In the genomic region with DNA sequence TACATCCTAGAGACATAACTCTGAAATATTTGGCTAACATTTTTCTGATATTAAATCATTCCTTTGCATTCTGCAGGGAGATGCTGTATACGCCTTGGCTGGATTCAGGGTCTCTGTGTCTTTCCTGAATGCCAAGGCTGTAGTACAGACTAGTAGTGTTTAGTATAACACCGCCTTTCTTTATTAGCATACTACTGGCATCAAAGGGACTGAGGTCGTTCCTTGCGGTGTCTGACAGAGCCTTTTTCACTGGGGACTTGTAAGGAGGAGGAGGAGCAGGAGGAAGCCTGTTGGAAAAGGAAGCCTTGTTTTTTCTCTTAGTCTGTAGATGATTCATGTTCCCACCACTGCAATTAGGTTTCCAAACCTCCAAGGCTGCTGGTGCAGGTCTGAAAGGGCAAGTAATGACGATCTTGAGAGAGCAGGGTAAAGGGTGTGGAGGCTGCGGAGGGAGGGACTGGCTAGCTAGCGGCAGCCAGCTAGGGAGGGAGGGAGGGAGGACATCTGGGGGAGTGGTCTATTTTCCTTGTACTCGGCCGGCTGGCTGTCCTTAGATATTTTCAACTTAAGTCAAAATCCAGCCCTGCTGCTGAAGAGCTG, we compare ENCODE assay signal across 9 mouse cellular contexts.
A peak's percentile ranks its signal among the peaks of the same experiment; 100 is the strongest.
DNase-seq lines count a peak whose midpoint lies in the region; ATAC-seq and TF ChIP-seq lines count a peak whose summit lies in the region.
"Had no signal": no experiment of that assay in that cellular context is flagged by ENCODE, and none has a peak within 500 bp of the region (broad histone marks: within the 10 kb centered on the region; RNA-seq: fewer than 3 reads in every experiment).

No protein-coding gene starts in this region.

- H3K9ac ChIP-seq in embryonic facial prominence, embryonic 14.5 days (ENCODE audit: low read depth, low read length), result peak overlapping the region; percentile 55
- H3K9ac ChIP-seq in heart, embryonic 11.5 days (ENCODE audit: low read depth, low read length), result no peak overlapping the region; the same call in 1 of the 2 replicates
- peak overlapping the region; percentile 13; the same call in 1 of the 2 replicates for H3K9ac ChIP-seq in liver, postnatal 0 days (replicated peaks)

- peak; percentile 71 for ATAC-seq in frontal cortex, adult (ENCODE audit: low TSS enrichment)
- ATAC-seq in embryonic facial prominence, embryonic 14.5 days (ENCODE audit: low read depth), result peak; percentile 83
- peak; percentile 74; the same call in 1 of the 2 replicates for ATAC-seq in heart, embryonic 11.5 days (replicated peaks; ENCODE audit: insufficient number of reproducible peaks, low FRiP score, low TSS enrichment)
- peak; percentile 36; the same call in 1 of the 2 replicates for ATAC-seq in liver, postnatal 0 days

- DNase-seq in frontal cortex, postnatal 25 days (ENCODE audit: low spot score in 2 of 2), result no peak
- peak; percentile 91 for DNase-seq in embryonic facial prominence, embryonic 14.5 days (ENCODE audit: low spot score)
- DNase-seq in kidney, adult 9 months, result peak; percentile 83
- DNase-seq in liver, postnatal 0 days, result peak; percentile 25
- DNase-seq in spleen, postnatal 14 days (ENCODE audit: low spot score in 2 of 2), result no peak

- 4% methylated on average over 9 of the region's 9 CpGs for WGBS in embryonic facial prominence, embryonic 14.5 days
- 7% methylated on average over 9 of the region's 9 CpGs for WGBS in heart, embryonic 11.5 days (ENCODE audit: insufficient replicate concordance)
- WGBS in liver, postnatal 0 days (ENCODE audit: insufficient replicate concordance), result 26% methylated on average over 9 of the region's 9 CpGs
- 6% methylated on average over 9 of the region's 9 CpGs for whole genome bisulfite sequencing in olfactory bulb, adult 2 months

- peak overlapping the region; percentile 94 for H3K27ac ChIP-seq in embryonic facial prominence, embryonic 14.5 days (replicated peaks; ENCODE audit: low read depth, low read length)
- peak overlapping the region; percentile 72 for H3K27ac ChIP-seq in heart, embryonic 11.5 days (ENCODE audit: low read depth, low read length)
- H3K27ac ChIP-seq in liver, postnatal 0 days (ENCODE audit: low read depth), result peak overlapping the region; percentile 1; the same call in 1 of the 2 replicates
- peak overlapping the region; percentile 67; the same call in 1 of the 2 replicates for H3K27ac ChIP-seq in olfactory bulb, adult 2 months (ENCODE audit: insufficient read depth, low read depth, low read length)

- no peaks in the 10 kb centered on the region for H3K27me3 ChIP-seq in embryonic facial prominence, embryonic 14.5 days (replicated peaks; ENCODE audit: control insufficient read depth, insufficient read depth, low read length)
- no peaks in the 10 kb centered on the region for H3K27me3 ChIP-seq in heart, embryonic 11.5 days (ENCODE audit: control insufficient read depth, insufficient read depth, low read length)
- no peaks in the 10 kb centered on the region for H3K27me3 ChIP-seq in liver, postnatal 0 days (ENCODE audit: insufficient read depth, low read length)
- H3K27me3 ChIP-seq: CH12.LX had no signal

- no peak for TF ChIP-seq EP300 in liver, postnatal 0 days (IDR thresholded peaks at IDR 0.05; ENCODE audit: low read depth)

- no peaks in the 10 kb centered on the region for H3K9me3 ChIP-seq in embryonic facial prominence, embryonic 14.5 days (ENCODE audit: control insufficient read depth, low read length)
- no peaks in the 10 kb centered on the region for H3K9me3 ChIP-seq in heart, embryonic 11.5 days (replicated peaks; ENCODE audit: control insufficient read depth, low read length)
- no peaks in the 10 kb centered on the region for H3K9me3 ChIP-seq in liver, postnatal 0 days (ENCODE audit: low read length)

- peak overlapping the region; percentile 47 for H3K4me2 ChIP-seq in embryonic facial prominence, embryonic 14.5 days (ENCODE audit: low read depth, low read length)
- peak overlapping the region; percentile 59 for H3K4me2 ChIP-seq in heart, embryonic 11.5 days
- peak overlapping the region; percentile 47; the same call in 1 of the 2 replicates for H3K4me2 ChIP-seq in liver, postnatal 0 days (ENCODE audit: low read depth, low read length)

- TF ChIP-seq POLR2A in olfactory bulb, adult 2 months (IDR thresholded peaks at IDR 0.05; ENCODE audit: insufficient read depth, low read depth, low read length), result no peak

- H3K4me1 ChIP-seq in embryonic facial prominence, embryonic 14.5 days (ENCODE audit: control insufficient read depth, insufficient read depth, low read length), result peaks cover 41% of the 10 kb centered on the region
- peaks cover 26% of the 10 kb centered on the region for H3K4me1 ChIP-seq in heart, embryonic 11.5 days (ENCODE audit: control insufficient read depth, insufficient read depth, low read length)
- peaks cover 26% of the 10 kb centered on the region for H3K4me1 ChIP-seq in liver, postnatal 0 days (ENCODE audit: insufficient read depth)
- H3K4me1 ChIP-seq in olfactory bulb, adult 2 months (ENCODE audit: control insufficient read depth, insufficient read depth, low read length), result peaks cover 5% of the 10 kb centered on the region

- H3K36me3 ChIP-seq in embryonic facial prominence, embryonic 14.5 days (ENCODE audit: control insufficient read depth, insufficient read depth, low read length), result no peaks in the 10 kb centered on the region
- H3K36me3 ChIP-seq in heart, embryonic 11.5 days (ENCODE audit: control insufficient read depth, insufficient read depth, low read length), result no peaks in the 10 kb centered on the region
- peaks cover 7% of the 10 kb centered on the region for H3K36me3 ChIP-seq in liver, postnatal 0 days (replicated peaks; ENCODE audit: insufficient read depth, low read length)

- peak overlapping the region; percentile 41 for H3K4me3 ChIP-seq in embryonic facial prominence, embryonic 14.5 days (ENCODE audit: low read depth, low read length)
- peak overlapping the region; percentile 15; the same call in 1 of the 2 replicates for H3K4me3 ChIP-seq in heart, embryonic 11.5 days (ENCODE audit: low read depth, low read length)
- H3K4me3 ChIP-seq in liver, postnatal 0 days (ENCODE audit: low read depth, low read length), result no peak overlapping the region
- H3K4me3 ChIP-seq in olfactory bulb, adult 2 months (ENCODE audit: insufficient read depth, low read depth, low read length), result peak overlapping the region; percentile 29

- no peak for TF ChIP-seq CTCF in liver, postnatal 0 days (IDR thresholded peaks at IDR 0.05; ENCODE audit: low read depth)
- TF ChIP-seq CTCF in olfactory bulb, adult 2 months (IDR thresholded peaks at IDR 0.05; ENCODE audit: insufficient read depth, low read depth, low read length), result no peak

Comparison
In these comparisons a context has a peak if more than half of its experiments do, and no peak if none do; other contexts are left out.
1. DNase-seq: peak in embryonic facial prominence, embryonic 14.5 days (single experiment), kidney, adult 9 months (single experiment) and liver, postnatal 0 days (single experiment); none in frontal cortex, postnatal 25 days (0 of 2) and spleen, postnatal 14 days (0 of 2).
2. H3K27ac ChIP-seq: peak in every context shown above with its lines; median percentile 94 in embryonic facial prominence, embryonic 14.5 days; 72 in heart, embryonic 11.5 days; 67 in olfactory bulb, adult 2 months; 1 in liver, postnatal 0 days.
3. Peak in every context shown above with its lines, with median percentiles within 50 percentile points of each other: ATAC-seq and H3K4me2 ChIP-seq.